Mouse (Mus musculus) v-Abl transformed pro-B cells (cell line): ENCODE data around the gene Usp3.

Experiments
- in situ Hi-C, 2 experiments: fragments of 400-800 bp; cut with MboI; formaldehyde crosslinking; loops; one replicate each; pipeline ENCODE4 v1.15.1; 2025; ENCODE audit not compliant: unreplicated experiment in 2 of 2

The Usp3 gene

GRCm38 (mm10) chr9:66580722-66581121 lies 12.2 kb downstream of the Usp3 start:
- in situ Hi-C loops = loop anchor here in 1 of 2 experiments (25.0 kb wide), 1 partner anchor 1043 kb away; no protein-coding TSS in a partner anchor

DNA sequence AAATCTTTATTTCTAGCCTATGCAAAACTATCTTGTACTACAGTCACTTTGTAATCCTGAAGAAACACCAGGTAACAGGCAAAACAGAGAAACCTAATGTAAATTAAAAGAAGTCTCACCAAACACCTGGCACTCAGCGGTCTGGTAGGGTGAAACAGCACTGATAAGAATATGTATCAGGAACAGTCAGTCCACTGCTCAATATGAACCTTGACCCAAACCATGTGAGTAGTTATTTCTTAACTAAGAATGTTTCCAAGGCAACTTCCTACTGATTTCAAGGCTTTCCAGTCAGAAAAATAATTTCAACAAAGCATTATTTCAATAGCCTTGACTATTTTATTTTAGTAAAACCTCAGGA lies 17.1 kb downstream of the Usp3 start:
- in situ Hi-C loops = loop anchor here in 1 of 2 experiments (25.0 kb wide), 1 partner anchor 1039 kb away; no protein-coding TSS in a partner anchor

DNA sequence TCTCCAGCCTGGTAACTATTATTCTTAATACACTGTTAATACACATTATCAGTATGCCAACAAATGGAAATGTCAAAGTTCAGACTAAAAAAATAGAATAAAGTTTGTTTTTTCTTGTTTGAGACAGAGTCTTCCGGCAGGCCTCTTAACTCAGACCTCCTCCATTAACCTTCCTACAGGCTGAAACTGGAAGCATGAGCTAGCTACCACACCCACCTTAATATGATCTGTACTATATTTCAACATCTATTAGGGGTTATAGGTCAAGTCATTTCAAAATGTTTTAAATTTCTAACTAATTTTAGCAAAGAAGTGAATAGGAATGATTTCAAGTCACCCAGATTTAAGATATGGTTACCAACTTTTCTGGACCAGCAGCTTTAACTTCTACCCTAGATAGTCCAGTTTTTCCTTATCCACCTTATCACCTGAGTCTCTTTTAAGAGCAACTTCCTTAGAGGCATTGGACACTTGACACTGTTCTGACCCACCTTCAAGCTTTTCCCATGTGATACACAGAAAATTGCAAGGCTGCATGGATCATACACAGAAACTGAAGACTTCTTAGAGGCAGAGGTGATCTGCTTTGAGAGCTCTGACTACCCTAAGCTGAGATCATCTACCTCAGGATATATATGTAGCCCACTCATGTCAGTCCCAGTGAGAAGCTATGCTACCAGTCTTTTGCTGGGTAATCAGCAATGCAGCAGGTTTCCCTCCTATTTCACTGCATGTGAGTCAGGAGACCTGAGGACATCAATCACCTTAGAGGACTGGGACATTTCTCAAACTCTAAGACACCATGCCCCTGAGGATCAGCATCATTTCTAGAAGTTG lies 17.7 kb downstream of the Usp3 start:
- in situ Hi-C loops = loop anchor here in 1 of 2 experiments (25.0 kb wide), 1 partner anchor 1038 kb away; no protein-coding TSS in a partner anchor

DNA sequence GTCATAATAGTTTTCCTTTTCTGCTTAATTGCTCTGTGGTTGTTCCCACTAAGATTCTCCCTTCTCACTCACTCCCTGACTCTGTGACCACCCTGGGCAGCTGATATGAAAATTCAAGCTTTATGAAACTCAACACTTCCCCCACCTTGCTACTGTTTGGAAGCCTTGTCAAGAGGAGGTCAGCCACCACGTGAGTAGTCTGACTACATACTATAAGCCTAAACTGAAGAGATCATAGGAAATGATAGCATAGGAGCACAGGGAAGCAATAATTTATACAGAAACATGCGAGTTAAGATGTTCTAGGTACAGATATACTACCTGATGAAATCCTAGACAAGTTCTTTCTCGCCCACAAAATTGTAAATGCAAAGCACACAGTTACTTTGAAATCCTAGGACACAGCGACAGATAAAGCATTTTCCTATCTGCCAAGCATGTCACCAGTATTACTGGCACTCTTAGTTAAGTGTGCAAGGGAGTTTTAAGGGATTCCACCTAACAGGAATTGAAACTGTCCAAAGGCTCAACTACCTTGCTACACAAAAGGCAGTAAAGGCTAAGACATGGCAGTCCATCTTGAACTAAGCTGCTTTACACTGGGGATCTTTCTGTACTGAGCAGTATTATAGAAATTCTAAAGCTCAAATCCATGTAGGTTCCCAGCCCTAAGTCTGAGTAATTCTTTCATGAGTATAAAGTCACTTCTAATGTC lies 20.8 kb downstream of the Usp3 start:
- in situ Hi-C loops = no loop called here

GRCm38 (mm10) chr9:66562215-66562614 lies 30.7 kb downstream of the Usp3 start:
- in situ Hi-C loops = no loop called here

- in situ Hi-C loops = no loop called here
These were observed 31.4 kb downstream of the Usp3 start for GRCm38 (mm10) chr9:66561496-66561895.

DNA sequence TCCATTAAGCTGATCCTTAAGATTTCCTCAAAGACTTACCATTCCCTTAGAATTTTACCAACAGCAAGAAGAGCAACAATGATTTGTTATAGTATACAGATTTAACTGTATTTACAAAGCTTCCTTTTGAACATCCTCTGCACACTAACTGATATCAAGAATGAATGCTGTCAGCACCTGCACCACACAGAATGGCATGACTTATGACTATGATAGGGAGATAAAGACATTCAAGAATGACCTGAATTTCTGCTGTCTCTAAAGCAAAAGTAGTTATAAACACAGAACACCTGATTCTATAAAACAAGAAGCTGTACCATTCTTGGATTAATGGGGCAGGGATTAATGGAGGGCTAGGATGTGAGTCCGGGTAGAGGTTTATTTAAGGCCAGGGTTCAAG lies 32.2 kb downstream of the Usp3 start:
- in situ Hi-C loops = no loop called here

- in situ Hi-C loops = no loop called here
These were observed 32.6 kb downstream of the Usp3 start for GRCm38 (mm10) chr9:66560295-66560694.

- in situ Hi-C loops = no loop called here
These were observed 34.0 kb downstream of the Usp3 start for GRCm38 (mm10) chr9:66558971-66559370.

DNA sequence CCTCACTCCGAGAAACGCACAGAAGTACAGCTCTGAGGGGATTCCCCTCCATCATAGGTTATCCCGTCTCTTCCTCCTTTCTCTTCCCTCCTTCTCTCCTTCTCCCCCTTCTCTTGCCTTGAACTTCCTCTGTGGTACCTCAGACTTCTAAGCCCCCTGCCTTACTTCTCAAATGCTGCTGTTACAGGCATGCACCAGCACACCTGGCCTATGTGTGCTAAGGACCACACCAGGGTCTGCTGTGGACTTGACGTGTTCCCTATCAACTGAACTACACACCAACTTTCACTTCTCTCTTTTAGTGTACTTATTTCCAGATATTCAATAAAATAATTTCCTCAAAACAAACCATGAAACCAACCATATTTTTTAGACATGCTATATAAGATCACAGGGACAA lies 50.2 kb downstream of the Usp3 start:
- in situ Hi-C loops = no loop called here

DNA sequence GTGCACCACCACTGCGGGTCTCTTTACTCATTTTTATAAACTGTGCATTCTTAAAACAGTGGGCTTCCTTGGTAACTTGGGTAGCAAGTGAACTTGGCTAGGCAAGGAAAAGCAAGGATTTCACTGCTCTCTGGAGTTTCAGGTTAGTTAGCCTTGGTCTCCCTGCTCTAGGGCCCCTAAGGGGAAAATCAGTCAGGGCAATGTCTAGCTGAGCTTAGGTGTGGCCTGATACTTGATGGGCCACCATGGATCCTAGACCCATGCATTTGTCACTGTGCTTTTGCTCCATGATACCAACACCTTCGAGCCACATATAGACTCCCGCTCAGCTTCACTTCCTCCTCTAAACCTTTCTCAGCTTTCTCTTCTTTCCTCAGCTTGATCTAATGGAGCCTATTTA lies 71.3 kb downstream of the Usp3 start:
- in situ Hi-C loops = no loop called here

DNA sequence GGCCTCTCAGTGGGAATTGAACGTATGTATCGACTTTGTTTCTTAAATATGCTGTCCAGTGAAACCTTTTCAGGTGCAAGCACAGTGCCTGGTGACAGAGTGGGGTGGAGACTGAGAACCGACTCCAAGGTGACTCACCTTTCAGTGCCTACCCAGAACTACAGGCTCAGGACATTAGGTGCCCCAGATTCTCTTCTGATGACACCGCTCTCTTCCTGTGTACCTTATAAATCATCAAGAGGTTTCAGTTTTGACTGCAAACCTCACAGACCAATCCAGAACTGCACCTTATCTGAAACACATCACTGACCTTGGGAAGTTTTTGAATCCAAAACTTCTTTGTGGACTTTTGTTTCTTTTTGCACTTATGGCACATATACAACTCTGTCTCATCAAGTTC lies 72.6 kb downstream of the Usp3 start:
- in situ Hi-C loops = no loop called here

DNA sequence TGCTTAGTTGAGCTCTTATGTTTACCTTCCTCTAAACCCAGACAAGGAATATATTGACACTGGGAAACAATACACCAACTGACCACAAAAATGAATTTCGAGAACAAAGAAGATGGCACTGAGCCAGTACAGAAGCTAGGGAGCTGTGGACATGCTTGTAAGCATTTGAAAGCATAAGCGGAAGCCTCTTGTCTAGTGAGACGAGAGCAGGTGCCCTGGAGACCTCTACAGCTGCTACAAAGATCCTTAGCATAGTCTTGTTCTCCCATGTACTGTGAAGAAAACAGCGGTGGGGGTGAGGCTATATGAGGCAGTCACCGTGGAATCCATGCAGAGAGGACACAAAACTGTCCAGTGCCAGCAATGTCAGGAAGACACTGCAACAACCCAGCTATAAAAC lies 74.0 kb downstream of the Usp3 start:
- in situ Hi-C loops = loop anchor here (5.0 kb wide), 3 partner anchors 98 to 188 kb away; no protein-coding TSS in a partner anchor

- in situ Hi-C loops = loop anchor here (5.0 kb wide), 3 partner anchors 99 to 189 kb away; no protein-coding TSS in a partner anchor
These were observed 74.7 kb downstream of the Usp3 start for GRCm38 (mm10) chr9:66518251-66518650.

GRCm38 (mm10) chr9:66517746-66518145 lies 75.2 kb downstream of the Usp3 start:
- in situ Hi-C loops = loop anchor here (5.0 kb wide), 3 partner anchors 100 to 190 kb away; no protein-coding TSS in a partner anchor

DNA sequence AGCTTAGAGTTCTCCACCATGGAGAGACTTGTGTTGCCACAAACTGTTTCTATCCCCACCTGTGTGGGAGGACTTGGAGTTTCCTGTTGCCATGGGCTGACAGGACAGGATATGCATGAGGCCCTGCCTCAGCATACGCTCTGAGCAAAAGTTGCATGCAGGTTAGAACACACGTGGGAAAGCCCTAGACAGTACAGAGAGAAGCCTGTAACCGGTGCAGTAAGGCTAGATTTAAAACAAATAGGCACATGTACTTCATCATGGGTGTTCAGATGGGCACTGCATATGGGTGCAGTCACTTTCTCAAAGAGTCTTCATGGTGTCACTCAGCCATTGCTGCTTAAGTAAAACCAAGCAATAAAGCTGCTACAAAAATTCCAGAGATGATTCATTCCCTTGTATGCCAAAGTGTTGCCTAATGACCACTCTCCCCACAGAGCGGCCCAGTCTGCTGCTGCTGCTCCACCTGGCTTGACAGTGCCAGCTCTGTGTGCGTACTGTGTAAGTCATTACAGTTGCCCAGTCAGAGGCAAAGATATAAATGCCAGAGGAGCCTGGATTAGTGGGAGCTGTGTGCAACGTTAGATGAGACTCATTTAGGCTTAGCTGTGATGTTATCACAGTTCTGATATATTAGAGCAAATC lies 76.5 kb downstream of the Usp3 start:
- in situ Hi-C loops = loop anchor here (5.0 kb wide), 3 partner anchors 101 to 191 kb away; no protein-coding TSS in a partner anchor

DNA sequence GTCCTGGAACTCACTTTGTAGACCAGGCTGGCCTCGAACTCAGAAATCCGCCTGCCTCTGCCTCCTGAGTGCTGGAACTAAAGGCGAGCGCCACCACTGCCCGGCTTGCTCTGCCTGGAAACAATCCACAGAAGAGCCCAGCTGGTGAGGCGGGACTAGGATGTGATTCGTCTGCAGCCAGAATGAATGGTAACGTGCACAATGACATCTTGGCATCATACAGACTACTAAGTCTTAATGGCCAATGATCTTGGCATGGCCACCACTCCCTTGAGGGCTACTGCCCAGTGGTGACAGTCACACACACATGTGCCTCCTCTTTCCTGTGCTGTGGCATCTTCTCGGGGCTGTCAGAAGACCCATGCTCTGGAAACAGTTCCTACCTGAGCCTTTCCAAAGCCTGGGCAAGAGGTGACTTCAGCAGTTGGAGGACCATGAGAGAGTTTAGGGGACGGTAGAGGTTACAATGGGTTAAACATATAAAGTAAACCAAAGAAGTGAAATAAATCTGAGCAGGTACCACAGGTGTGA lies 77.2 kb downstream of the Usp3 start:
- in situ Hi-C loops = loop anchor here (5.0 kb wide), 3 partner anchors 102 to 192 kb away; no protein-coding TSS in a partner anchor

DNA sequence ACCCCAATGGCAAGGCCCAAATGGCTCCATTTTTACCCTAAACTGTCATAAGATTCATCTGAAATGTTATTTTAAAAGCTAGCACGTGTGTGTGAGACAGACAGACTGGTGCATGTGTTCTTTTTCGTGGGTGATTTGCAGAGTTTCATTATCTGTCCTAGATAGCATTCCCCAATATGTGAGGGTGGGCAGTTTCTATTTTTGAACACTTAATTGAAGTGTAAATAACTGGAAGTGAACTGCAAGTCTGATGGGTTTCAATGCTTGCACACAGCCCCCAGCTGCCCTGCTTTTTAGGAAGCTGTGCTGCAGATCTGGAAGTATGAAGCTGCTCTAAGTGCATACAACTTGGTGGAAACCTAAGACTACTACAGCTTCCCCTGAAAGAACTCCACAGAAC lies 77.8 kb downstream of the Usp3 start:
- in situ Hi-C loops = loop anchor here (5.0 kb wide), 3 partner anchors 102 to 192 kb away; no protein-coding TSS in a partner anchor

DNA sequence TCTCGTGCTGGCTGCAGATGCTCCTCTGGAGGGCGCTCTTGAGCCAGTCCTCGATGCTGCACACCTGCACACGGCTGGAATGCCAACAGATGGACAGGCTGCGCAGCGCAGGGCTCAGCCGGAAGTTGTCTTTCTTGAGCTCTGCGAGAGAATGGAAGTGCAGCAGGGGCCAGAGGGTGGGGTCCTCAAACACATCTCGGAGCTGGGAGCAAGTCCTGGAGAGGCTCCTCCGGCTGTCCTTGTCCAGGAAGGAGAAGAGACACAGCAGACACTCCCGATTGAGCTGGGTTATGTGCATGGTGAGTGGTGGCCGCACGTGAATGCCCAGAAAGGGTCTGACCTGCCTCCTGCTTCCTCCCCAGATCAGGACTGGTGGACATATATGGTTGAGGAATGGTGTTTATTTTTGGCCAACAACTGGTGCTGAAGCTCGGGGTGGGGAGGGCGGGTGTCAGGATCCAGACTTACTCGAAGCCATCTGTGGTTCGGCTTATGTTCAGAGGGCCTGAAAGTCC lies 78.6 kb downstream of the Usp3 start, which contains the start of gene Fbxl22:
Fbxl22 (minus strand) TSS at position 338 of the 515 bp plus-strand sequence.
- in situ Hi-C loops = loop anchor here (5.0 kb wide), 2 partner anchors 128 to 133 kb away; no protein-coding TSS in a partner anchor

DNA sequence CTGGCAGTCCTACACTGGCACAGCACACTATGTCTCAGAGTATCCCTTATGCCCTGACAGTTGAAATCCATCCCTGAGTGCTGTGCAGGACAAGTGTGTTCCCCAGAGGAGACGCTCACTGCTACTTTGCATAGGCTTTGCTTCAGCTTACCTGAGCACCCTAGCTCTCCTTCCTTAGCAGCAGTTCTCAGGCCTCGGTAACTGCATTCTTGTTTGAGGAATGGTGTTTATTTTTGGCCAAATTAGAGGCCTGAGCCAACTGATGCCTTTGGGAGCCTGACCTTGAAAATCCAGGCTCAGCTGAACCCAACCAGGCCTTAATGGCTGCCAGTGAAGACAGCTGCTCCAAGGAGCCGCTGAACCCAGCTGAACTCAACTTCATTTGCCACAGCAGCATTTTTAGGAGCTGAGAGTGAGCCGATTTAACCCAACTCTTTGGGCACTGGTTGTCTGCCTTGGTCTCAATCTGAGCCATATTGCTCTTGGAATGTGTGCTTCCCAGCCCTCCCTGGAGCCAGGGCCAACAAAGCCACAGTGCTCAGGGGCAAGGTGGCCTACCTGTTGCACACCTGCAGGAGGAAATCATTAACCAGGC lies 79.2 kb downstream of the Usp3 start:
- in situ Hi-C loops = loop anchor here (5.0 kb wide), 2 partner anchors 129 to 134 kb away; no protein-coding TSS in a partner anchor
